Mouse (Mus musculus) spleen, postnatal 36 days (tissue): ENCODE measurements around the gene Ptpdc1.

Experiments
- DNase-seq, 2 experiments: peaks; one replicate each; pipeline ENCODE4 v3.0.0; 2022; ENCODE audit warnings: low spot score in 2 of 2, mixed read lengths in 1 of 2

Ptpdc1 gene

GRCm38 (mm10) chr13:48547623-48548022 lies 77.8 kb downstream of the Ptpdc1 start:
- DNase-seq: no peak

- DNase-seq: peak; percentile 100
Observed at GRCm38 (mm10) chr13:48546330-48546917, 79.0 kb downstream of the Ptpdc1 start.

- DNase-seq: peak; percentile 96
Observed at GRCm38 (mm10) chr13:48545476-48546281, 79.8 kb downstream of the Ptpdc1 start.

GRCm38 (mm10) chr13:48544867-48545266 lies 80.6 kb downstream of the Ptpdc1 start:
- no peak for DNase-seq

- DNase-seq: no peak
Observed at GRCm38 (mm10) chr13:48544391-48544790, 81.1 kb downstream of the Ptpdc1 start.

- no peak for DNase-seq
Observed at GRCm38 (mm10) chr13:48540488-48540887, 85.0 kb downstream of the Ptpdc1 start.

GRCm38 (mm10) chr13:48533441-48533840 lies 92.0 kb downstream of the Ptpdc1 start:
- no peak for DNase-seq

GRCm38 (mm10) chr13:48531448-48531847 lies 94.0 kb downstream of the Ptpdc1 start:
- DNase-seq: no peak

- DNase-seq: peak in 1 of 2 experiments; percentile 15
Observed at GRCm38 (mm10) chr13:48530685-48531084, 94.8 kb downstream of the Ptpdc1 start.

GRCm38 (mm10) chr13:48529028-48529427 lies 96.4 kb downstream of the Ptpdc1 start:
- DNase-seq: no peak

GRCm38 (mm10) chr13:48528123-48528871 lies 97.2 kb downstream of the Ptpdc1 start:
- peak; percentile 48 to 56 for DNase-seq
